Mouse (Mus musculus) heart, embryonic 13.5 days (tissue): ENCODE measurements at regions not wholly inside any gene's neighbourhood (a gene's known extent, or its start where the extent isn't known, plus 50 kb on each side); places are given as distances from the start of the nearest gene placed in this dataset.

Experiments
- ATAC-seq: fragments of 200-750 bp; cut with Nextera tagmentation; 2 replicates; pipeline ENCODE4 v1.8.0; 2017; ENCODE audit warnings: moderate TSS enrichment; ENCODE audit not compliant: insufficient number of reproducible peaks, low FRiP score, low TSS enrichment; ENCODE audit errors: extremely low read depth
- H3K27ac ChIP-seq: fragments of 300-500 bp; sonication (generic); replicated peaks from 2 replicates; pipeline ENCODE4 v1.5.1; 2015; ENCODE audit warnings: moderate library complexity, mild to moderate bottlenecking, inconsistent platforms
- H3K27me3 ChIP-seq: fragments of 300-500 bp; sonication (generic); replicated peaks from 2 replicates; pipeline ENCODE4 v1.6.1; 2015; ENCODE audit warnings: mild to moderate bottlenecking, inconsistent platforms
- H3K36me3 ChIP-seq: fragments of 300-500 bp; sonication (generic); 2 replicates; pipeline ENCODE4 v1.6.1; 2015; ENCODE audit warnings: mild to moderate bottlenecking, inconsistent platforms
- H3K4me1 ChIP-seq: fragments of 300-500 bp; sonication (generic); 2 replicates; pipeline ENCODE4 v1.6.1; 2015; ENCODE audit warnings: inconsistent platforms
- H3K4me2 ChIP-seq: fragments of 300-500 bp; sonication (generic); 2 replicates; pipeline ENCODE4 v1.6.1; 2015; ENCODE audit warnings: inconsistent platforms, mild to moderate bottlenecking, moderate library complexity
- H3K4me3 ChIP-seq: fragments of 300-500 bp; sonication (generic); 2 replicates; pipeline ENCODE4 v1.5.1; 2015; ENCODE audit warnings: moderate library complexity, mild to moderate bottlenecking, inconsistent platforms
- H3K9ac ChIP-seq: fragments of 300-500 bp; sonication (generic); 2 replicates; pipeline ENCODE4 v1.6.1; 2015; ENCODE audit warnings: inconsistent platforms, mild to moderate bottlenecking, moderate library complexity
- H3K9me3 ChIP-seq: fragments of 300-500 bp; sonication (generic); 2 replicates; pipeline ENCODE4 v1.6.1; 2016; ENCODE audit warnings: inconsistent platforms
- WGBS: fragments of 180-500 bp; shearing (Covaris S2); methylation state at CpG from one replicate; pipeline ENCODE4 v1.1.7; 2015; ENCODE audit warnings: mixed read lengths; 5-methylcytosine and 5-hydroxymethylcytosine counted together

DNA sequence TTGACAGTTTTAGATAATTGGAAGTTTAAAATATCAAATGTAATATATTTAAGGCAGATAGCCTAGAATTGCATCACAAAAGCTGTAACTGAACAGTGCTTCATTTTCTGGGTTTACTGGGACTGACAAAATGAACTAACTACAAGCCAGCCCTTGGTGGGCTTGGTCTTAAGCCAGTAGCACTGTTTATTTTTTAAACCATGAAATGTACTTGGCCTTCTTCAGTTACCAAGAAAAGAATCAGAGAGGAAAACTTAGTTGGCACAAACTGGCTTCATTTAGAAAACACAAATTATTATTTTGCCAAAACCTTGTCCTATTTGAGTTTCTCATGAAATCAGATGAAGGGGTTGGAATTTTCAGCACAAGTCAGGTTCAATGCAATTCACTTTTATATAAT is 989.8 kb upstream of the Zeb2 start:
- H3K4me1 ChIP-seq, result no peaks in the 10 kb centered on the region
- no peaks in the 10 kb centered on the region for H3K27me3 ChIP-seq
- H3K4me3 ChIP-seq, result no peak overlapping the region
- no peak overlapping the region for H3K4me2 ChIP-seq
- H3K36me3 ChIP-seq, result no peaks in the 10 kb centered on the region
- H3K9me3 ChIP-seq, result no peaks in the 10 kb centered on the region
- no peak overlapping the region for H3K27ac ChIP-seq
- no peak for ATAC-seq
- H3K9ac ChIP-seq, result no peak overlapping the region

DNA sequence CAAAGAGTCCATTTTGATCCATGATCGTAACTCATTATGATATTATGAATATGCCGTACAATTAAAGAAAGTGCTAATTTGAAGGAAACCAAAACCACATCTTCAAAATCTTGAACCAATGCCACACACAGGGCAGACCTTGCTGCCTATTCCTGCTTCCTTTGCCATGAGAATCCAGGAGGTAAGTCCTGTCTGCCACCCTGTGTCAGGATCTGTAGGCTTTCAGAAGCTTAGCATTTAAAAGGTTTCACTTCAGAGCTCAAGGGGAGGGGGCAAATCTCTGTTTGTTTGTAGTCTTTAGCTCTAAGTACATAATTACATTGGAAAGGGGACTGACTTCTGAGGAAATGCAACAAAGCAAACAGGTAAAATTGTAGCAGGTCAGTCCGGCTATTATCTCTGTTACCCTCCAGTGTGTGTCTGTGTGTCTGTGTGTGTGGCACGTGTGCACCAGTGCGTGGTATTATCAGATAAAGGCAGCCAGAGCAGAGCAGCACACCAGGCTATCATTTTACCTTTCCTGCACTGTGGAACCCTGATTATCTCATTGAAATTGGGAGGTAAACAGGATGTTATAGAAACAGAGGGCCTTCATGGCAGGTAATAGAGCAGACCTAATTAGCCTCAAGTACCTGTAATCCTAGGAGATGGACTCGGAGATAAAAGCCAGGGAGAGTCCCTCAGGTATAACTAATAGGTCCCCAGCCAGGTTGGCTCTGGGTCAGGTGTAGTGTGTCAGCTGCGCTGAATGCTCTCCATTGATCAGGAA is 948.0 kb upstream of the Zeb2 start:
- Histone ChIP-seq H3K9ac (no peak overlapping the region), H3K9me3 (no peaks in the 10 kb centered on the region), H3K4me1 (no peaks in the 10 kb centered on the region), H3K4me2 (no peak overlapping the region), H3K36me3 (no peaks in the 10 kb centered on the region), H3K27ac (no peak overlapping the region), H3K27me3 (no peaks in the 10 kb centered on the region), H3K4me3 (no peak overlapping the region)
- ATAC-seq, result no peak
- WGBS, result 59% methylated on average over 7 of the region's 7 CpGs

DNA sequence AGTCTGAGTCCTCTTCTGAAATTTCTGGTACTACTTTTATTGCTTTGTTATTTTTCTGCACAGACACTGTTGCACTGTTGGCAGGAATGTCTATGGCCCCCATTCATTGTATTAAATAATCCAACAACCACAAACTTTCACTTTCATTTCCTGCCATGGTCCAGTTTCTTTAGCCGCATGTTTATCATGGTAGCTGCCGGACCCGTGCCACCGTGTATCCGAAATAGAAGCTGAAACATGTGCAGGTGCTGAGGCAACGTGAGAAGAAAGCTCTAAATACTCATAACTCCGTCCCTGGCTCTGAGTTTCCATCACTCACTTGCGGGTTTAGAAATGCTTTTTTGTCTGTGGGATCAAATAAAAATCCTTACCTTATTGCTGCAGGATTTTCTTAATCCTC is 938.5 kb upstream of the Zeb2 start:
- H3K36me3 ChIP-seq, result no peaks in the 10 kb centered on the region
- no peaks in the 10 kb centered on the region for H3K4me1 ChIP-seq
- H3K27me3 ChIP-seq, result no peaks in the 10 kb centered on the region
- H3K4me3 ChIP-seq, result 0 out of 2 replicates have a peak overlapping the region, but pooled peaks have one; percentile 10
- H3K27ac ChIP-seq, result no peak overlapping the region
- no peak overlapping the region for H3K9ac ChIP-seq
- H3K4me2 ChIP-seq, result peak overlapping the region; percentile 52
- ATAC-seq, result no peak
- WGBS, result 60% methylated on average over 8 of the region's 8 CpGs
- no peaks in the 10 kb centered on the region for H3K9me3 ChIP-seq

DNA sequence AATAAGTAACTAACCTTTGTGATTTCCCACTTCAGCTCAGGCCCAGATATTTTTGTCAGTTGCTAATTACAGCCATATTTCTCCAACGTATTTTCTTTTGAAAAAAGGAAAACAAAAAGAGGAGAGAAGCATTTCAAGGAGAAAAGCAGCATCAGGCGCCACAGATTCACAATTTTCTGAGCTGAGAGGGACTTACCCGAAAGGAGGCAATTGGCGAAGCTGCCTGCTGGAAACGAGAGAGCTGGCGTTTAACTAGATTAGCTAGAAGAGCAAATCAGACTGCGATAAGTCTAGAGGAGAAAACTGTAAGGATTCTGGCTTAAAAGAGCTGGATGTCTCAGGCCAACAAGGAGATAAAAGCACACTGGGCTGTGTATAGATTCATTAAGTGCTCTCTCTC is 937.7 kb upstream of the Zeb2 start:
- Histone ChIP-seq H3K36me3 (no peaks in the 10 kb centered on the region), H3K4me1 (no peaks in the 10 kb centered on the region), H3K4me3 (no peak overlapping the region), H3K9me3 (no peaks in the 10 kb centered on the region), H3K9ac (no peak overlapping the region), H3K27ac (no peak overlapping the region), H3K4me2 (no peak overlapping the region), H3K27me3 (no peaks in the 10 kb centered on the region)
- ATAC-seq, result no peak
- WGBS, result 60% methylated on average over 7 of the region's 7 CpGs

DNA sequence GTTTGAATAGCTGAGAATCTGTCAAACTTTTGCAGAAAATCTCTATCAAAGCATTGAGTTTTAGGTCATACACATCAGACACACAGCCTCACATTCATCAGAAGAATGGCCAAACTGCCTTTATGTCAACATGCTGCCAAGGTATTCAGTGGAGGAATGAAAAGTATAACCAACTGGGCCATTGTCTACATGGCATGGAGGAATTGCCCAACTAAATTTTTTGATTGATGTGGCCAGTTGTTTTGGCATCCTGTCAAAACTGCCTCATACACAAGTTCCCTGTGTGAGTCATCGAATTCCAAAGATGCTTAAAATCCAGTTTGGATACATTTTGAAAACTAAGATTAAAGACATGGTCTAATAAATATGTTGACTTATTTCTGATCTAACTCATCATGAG is 904.7 kb upstream of the Zeb2 start:
- Histone ChIP-seq H3K36me3 (no peaks in the 10 kb centered on the region), H3K4me2 (no peak overlapping the region), H3K4me1 (no peaks in the 10 kb centered on the region), H3K27ac (no peak overlapping the region), H3K27me3 (no peaks in the 10 kb centered on the region), H3K9me3 (no peaks in the 10 kb centered on the region), H3K9ac (no peak overlapping the region), H3K4me3 (no peak overlapping the region)
- no peak for ATAC-seq
- WGBS, result 74% methylated on average over 1 of the region's 1 CpGs

DNA sequence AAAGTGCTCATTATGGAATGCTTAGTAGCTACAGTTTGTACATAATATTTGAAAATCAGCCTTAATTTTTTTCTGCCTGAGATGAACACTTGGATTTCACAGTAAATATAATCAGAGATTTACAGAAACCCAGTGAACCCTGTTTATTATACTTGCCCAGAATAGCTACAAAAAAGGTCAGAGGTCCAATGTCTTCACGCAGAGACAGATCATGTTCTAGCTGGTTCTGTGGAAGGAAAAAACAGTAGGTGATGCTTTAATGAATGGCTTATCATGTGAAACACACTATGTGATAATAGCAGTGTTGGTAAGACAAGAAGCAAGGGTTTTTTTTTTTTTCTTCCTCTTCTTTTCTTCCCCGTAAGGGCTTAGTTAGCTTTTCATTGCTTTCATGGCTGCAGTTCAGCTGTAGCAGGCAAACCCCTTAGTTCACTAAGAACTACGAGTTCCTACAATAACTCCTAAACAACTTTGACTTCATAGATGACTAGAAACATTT is 896.6 kb upstream of the Zeb2 start:
- no peaks in the 10 kb centered on the region for H3K36me3 ChIP-seq
- WGBS, result 66% methylated on average over 3 of the region's 3 CpGs
- H3K9ac ChIP-seq, result no peak overlapping the region
- no peaks in the 10 kb centered on the region for H3K9me3 ChIP-seq
- no peaks in the 10 kb centered on the region for H3K27me3 ChIP-seq
- no peak for ATAC-seq
- no peaks in the 10 kb centered on the region for H3K4me1 ChIP-seq
- H3K4me2 ChIP-seq, result no peak overlapping the region
- H3K27ac ChIP-seq, result no peak overlapping the region
- H3K4me3 ChIP-seq, result no peak overlapping the region

DNA sequence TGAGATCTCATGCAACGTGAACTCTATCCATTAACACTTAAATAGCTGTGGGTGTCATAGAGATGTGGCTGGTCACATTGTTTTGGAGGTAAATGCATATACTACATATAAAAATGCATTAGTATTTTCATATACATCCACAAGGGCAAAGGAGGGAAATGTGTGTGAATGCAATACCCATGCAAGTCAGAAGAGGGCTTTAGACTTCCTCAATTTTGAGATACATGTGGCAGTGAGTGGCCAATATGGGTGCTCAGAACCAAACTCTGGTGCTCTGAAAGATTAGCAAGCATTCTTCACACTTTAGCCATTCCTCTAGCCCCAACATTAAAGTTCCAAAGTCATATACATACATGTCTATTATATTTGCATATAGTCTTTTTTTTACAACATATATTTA is 895.5 kb upstream of the Zeb2 start:
- no peaks in the 10 kb centered on the region for H3K4me1 ChIP-seq
- no peaks in the 10 kb centered on the region for H3K36me3 ChIP-seq
- H3K9me3 ChIP-seq, result no peaks in the 10 kb centered on the region
- ATAC-seq, result no peak
- H3K9ac ChIP-seq, result no peak overlapping the region
- no peaks in the 10 kb centered on the region for H3K27me3 ChIP-seq
- 83% methylated on average over 1 of the region's 1 CpGs for WGBS
- no peak overlapping the region for H3K4me2 ChIP-seq
- no peak overlapping the region for H3K27ac ChIP-seq
- no peak overlapping the region for H3K4me3 ChIP-seq

DNA sequence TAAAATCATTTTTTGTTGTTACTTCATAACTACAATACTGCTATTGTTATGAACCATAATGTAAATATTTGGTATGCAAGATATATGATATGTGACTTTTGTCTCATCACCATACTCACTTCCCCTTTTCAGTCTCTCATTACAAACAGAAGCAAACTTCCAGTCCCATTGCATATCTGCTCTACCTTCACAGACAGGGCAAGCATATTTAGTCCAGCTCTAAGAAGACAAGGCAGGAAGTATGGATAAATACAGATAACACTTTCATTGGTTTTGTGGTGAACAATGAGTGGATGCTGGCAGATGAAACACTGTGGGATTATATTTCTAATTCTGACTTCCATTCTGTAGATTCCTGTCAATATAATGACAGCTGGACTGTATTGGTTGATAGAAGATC is 858.0 kb upstream of the Zeb2 start:
- H3K4me3 ChIP-seq, result no peak overlapping the region
- no peaks in the 10 kb centered on the region for H3K4me1 ChIP-seq
- ATAC-seq, result no peak
- no peak overlapping the region for H3K9ac ChIP-seq
- H3K36me3 ChIP-seq, result no peaks in the 10 kb centered on the region
- no peaks in the 10 kb centered on the region for H3K27me3 ChIP-seq
- no peaks in the 10 kb centered on the region for H3K9me3 ChIP-seq
- no peak overlapping the region for H3K4me2 ChIP-seq
- no peak overlapping the region for H3K27ac ChIP-seq

DNA sequence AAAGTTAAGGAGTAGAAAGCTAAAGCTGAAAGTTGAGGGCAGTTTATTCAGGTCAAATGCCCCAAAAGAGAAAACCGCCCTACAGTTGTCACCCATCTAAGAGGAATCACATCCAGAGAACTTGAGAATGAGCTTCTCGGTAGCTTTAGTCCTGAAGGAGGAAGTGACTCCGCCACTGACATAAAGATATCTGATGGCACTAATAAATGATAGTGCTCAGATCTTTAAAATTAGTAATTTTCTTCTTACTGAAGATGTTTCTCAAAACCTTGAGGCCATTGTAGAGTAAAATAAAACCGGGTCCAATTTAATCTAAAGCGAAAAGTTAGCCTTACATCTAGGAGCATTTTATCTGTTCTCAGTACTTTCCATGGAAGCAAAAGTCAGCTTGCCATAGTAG is 851.4 kb upstream of the Zeb2 start:
- no peaks in the 10 kb centered on the region for H3K9me3 ChIP-seq
- 77% methylated on average over 5 of the region's 5 CpGs for whole genome bisulfite sequencing
- no peak overlapping the region for H3K27ac ChIP-seq
- no peaks in the 10 kb centered on the region for H3K27me3 ChIP-seq
- H3K4me1 ChIP-seq, result no peaks in the 10 kb centered on the region
- no peak overlapping the region for H3K4me2 ChIP-seq
- ATAC-seq, result no peak
- H3K4me3 ChIP-seq, result no peak overlapping the region
- H3K36me3 ChIP-seq, result no peaks in the 10 kb centered on the region
- H3K9ac ChIP-seq, result no peak overlapping the region

DNA sequence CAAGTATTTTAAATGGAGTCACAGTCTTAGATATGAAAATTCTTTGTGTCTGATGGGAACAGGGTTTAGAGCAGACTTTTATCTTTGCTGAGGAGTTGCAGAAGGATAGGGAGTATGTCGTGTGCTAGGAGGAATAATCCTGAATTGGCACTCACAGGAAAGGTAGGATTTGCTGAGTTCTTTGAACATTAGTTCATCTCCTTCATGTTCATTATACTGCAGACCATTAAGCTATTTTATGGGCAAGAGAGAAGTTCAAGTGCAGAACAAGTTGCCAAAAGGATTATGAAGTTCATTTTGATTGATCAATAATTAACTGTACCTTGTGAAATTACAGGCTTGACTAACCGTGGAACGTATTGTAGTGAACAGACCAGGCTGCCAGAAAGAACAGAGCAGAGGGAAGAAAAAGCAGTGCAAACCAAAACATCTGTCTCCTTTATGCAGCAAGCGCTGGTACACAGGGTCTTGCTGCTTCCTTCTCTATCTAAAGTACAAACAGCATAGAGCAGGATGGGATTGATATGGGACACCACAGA is 839.7 kb upstream of the Zeb2 start:
- Histone ChIP-seq H3K9me3 (no peaks in the 10 kb centered on the region), H3K9ac (no peak overlapping the region), H3K36me3 (no peaks in the 10 kb centered on the region), H3K27me3 (no peaks in the 10 kb centered on the region), H3K27ac (no peak overlapping the region), H3K4me1 (no peaks in the 10 kb centered on the region), H3K4me3 (no peak overlapping the region), H3K4me2 (no peak overlapping the region)
- 72% methylated on average over 4 of the region's 4 CpGs for WGBS
- ATAC-seq, result no peak

DNA sequence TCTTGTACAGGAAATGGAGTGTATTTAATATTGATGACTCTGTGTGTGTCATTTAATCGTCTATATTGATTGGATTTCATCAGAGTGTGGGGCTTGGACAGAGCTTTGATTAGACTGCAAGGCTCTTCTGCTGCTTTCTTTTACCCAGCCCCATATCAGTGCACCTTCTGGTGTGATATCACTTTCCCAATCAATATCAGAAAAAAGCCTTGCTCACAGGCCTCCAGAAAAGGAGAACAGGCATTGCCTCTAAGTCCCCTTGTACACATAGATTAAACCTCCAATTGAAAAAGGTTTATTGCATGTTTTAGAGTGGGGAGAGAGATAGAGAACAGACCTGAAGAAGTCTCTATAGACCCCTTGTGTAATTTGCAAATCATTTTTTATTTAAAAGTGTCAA is 831.6 kb upstream of the Zeb2 start:
- H3K4me2 ChIP-seq, result no peak overlapping the region
- 56% methylated on average over 1 of the region's 1 CpGs for WGBS
- H3K4me1 ChIP-seq, result no peaks in the 10 kb centered on the region
- no peak overlapping the region for H3K9ac ChIP-seq
- no peak overlapping the region for H3K27ac ChIP-seq
- no peaks in the 10 kb centered on the region for H3K36me3 ChIP-seq
- no peaks in the 10 kb centered on the region for H3K27me3 ChIP-seq
- no peaks in the 10 kb centered on the region for H3K9me3 ChIP-seq
- ATAC-seq, result no peak
- no peak overlapping the region for H3K4me3 ChIP-seq

DNA sequence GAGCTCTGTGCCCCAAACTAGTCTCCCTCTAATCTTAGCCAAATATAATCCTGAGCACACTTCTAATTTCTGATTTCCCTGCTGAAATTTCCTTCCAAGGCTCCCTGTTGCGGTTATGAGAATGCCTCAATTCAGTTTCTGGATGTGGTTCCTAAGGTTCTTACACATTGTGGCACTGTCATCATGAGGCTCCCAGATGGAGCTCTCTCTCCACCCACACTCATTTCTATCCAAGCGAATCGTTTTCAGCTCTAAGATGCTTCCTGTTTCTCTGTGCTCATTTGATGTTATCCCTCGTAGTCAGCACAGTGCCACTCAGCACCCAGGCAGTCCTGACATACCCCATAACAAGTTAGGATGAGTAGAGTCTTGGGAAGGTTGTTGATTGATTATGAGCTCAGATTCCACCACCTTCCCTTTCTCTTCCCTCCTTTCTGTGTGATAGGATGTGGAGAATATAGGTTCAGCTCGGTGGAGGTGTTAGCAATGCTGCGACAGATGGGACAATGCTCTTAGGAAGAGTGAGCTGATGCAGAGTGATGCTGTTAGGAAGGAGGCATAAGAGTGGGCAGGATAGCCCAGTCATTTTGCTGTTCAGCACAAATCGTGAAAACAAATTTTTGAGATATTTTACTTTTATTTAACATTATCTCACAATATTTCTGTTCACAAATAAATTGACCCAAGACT is 808.7 kb upstream of the Zeb2 start:
- Histone ChIP-seq H3K9ac (no peak overlapping the region), H3K4me3 (no peak overlapping the region), H3K36me3 (no peaks in the 10 kb centered on the region), H3K27ac (no peak overlapping the region), H3K4me2 (no peak overlapping the region), H3K4me1 (no peaks in the 10 kb centered on the region), H3K27me3 (no peaks in the 10 kb centered on the region), H3K9me3 (no peaks in the 10 kb centered on the region)
- WGBS, result 58% methylated on average over 7 of the region's 7 CpGs
- ATAC-seq, result no peak
